Mouse (Mus musculus) embryonic facial prominence, embryonic 10.5 days (tissue): ENCODE measurements around the gene Mfng. TPM values are rescaled to one million over a fixed set of nuclear protein-coding genes. Genes with fewer than 3 reads are reported as not detected.
A peak's percentile ranks its signal among the peaks of the same experiment; 100 is the strongest.

ENCODE experiments used
- DNase-seq: peaks from one replicate; pipeline ENCODE4 v3.0.0-alpha.2; 2017; ENCODE audit warnings: low spot score
- H3K27ac ChIP-seq: fragments of 300-500 bp; sonication (generic); replicated peaks from 2 replicates; pipeline ENCODE4 v1.5.1; 2016; ENCODE audit warnings: mild to moderate bottlenecking
- H3K27me3 ChIP-seq: fragments of 300-500 bp; sonication (generic); replicated peaks from 2 replicates; pipeline ENCODE4 v1.6.1; 2016; ENCODE audit warnings: low read depth, mild to moderate bottlenecking; ENCODE audit not compliant: poor library complexity, severe bottlenecking
- H3K36me3 ChIP-seq: fragments of 300-500 bp; sonication (generic); replicated peaks from 2 replicates; pipeline ENCODE4 v1.6.1; 2016; ENCODE audit warnings: mild to moderate bottlenecking, moderate library complexity
- H3K4me1 ChIP-seq: fragments of 300-500 bp; sonication (generic); 2 replicates; pipeline ENCODE4 v1.6.1; 2016
- H3K4me3 ChIP-seq: fragments of 300-500 bp; sonication (generic); 2 replicates; pipeline ENCODE4 v1.5.1; 2016; ENCODE audit warnings: mild to moderate bottlenecking, moderate library complexity
- H3K9me3 ChIP-seq: fragments of 300-500 bp; sonication (generic); 2 replicates; pipeline ENCODE4 v1.6.1; 2016; ENCODE audit warnings: mild to moderate bottlenecking
- WGBS: fragments of 180-500 bp; shearing (Covaris S2); methylation state at CpG from one replicate; pipeline ENCODE4 v1.1.7; 2016; 5-methylcytosine and 5-hydroxymethylcytosine counted together
- polyA plus RNA-seq: library from polyadenylated mRNA; unstranded; fragments of >200 nt; fragmentation: Nextera tagmentation; extraction: Ambion mirVana; gene quantifications from 2 replicates; pipeline ENCODE4 v1.2.1, GENCODE M21; 2016

The Mfng gene
- polyA plus RNA-seq, 1 experiment from 2014 or later, result 39.0 TPM

GRCm38 (mm10) chr15:78785258-78785657 lies 12.0 kb upstream of the Mfng start:
- H3K27ac ChIP-seq, result no peak overlapping the region

GRCm38 (mm10) chr15:78784520-78784919 lies 11.2 kb upstream of the Mfng start:
- H3K27ac ChIP-seq, result peak overlapping the region; percentile 21; the same call in 1 of the 2 replicates
- WGBS, result 74% methylated on average over 5 of the region's 5 CpGs
- H3K4me1 ChIP-seq, result peaks cover 41% of the 10 kb centered on the region
- H3K36me3 ChIP-seq, result no peaks in the 10 kb centered on the region
- H3K9me3 ChIP-seq, result no peaks in the 10 kb centered on the region
- H3K4me3 ChIP-seq, result no peak overlapping the region
- H3K27me3 ChIP-seq, result no peaks in the 10 kb centered on the region
- DNase-seq, result no peak

More at GRCm38 (mm10) chr15:78785258-78785657, 12.0 kb upstream of the Mfng start:
- H3K36me3 ChIP-seq, result no peaks in the 10 kb centered on the region
- peaks cover 45% of the 10 kb centered on the region for H3K4me1 ChIP-seq
- H3K4me3 ChIP-seq, result no peak overlapping the region
- no peaks in the 10 kb centered on the region for H3K9me3 ChIP-seq
- DNase-seq, result no peak
- H3K27me3 ChIP-seq, result no peaks in the 10 kb centered on the region
- 91% methylated on average over 7 of the region's 7 CpGs for WGBS

DNA sequence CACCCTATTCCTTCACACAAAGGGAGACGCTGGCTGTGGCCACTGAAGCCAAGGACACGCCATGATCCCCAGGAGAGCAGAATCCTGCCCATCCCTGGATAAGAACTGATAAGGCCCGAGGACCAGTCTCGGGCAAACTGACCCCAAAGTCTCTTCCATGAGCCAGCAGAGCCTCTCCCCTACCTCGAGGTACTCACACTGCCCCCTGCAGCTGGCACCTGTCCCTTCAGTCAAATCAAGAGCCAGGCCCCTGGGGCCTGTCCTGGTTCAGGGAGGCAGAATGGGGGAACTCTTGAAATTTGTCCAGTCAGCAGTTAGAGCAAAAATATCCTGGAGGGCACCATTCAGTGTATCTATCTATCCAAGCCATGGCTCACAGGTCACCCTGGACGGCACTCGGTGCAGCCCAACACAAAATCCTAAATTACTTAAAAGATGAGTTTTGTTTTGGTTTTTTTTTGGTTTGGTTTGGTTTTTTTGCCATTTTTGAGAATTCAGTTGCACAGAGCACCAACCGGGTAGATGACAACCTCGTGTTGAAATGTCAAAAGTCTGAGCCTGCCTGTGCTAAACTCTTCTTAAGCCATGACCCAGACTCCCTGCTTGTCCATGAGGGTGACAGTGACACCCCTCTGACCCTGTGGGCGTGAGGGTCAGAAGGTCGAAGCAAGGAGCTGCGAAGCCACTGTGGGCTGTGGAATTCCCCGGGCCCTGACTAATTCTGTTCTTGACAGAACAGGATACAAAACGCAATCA lies 9.3 kb upstream of the Mfng start:
- no peak overlapping the region for H3K4me3 ChIP-seq
- H3K27me3 ChIP-seq, result no peaks in the 10 kb centered on the region
- no peaks in the 10 kb centered on the region for H3K9me3 ChIP-seq
- no peaks in the 10 kb centered on the region for H3K36me3 ChIP-seq
- DNase-seq, result no peak
- H3K4me1 ChIP-seq, result peaks cover 45% of the 10 kb centered on the region
- 68% methylated on average over 14 of the region's 14 CpGs for WGBS
- no peak overlapping the region for H3K27ac ChIP-seq

DNA sequence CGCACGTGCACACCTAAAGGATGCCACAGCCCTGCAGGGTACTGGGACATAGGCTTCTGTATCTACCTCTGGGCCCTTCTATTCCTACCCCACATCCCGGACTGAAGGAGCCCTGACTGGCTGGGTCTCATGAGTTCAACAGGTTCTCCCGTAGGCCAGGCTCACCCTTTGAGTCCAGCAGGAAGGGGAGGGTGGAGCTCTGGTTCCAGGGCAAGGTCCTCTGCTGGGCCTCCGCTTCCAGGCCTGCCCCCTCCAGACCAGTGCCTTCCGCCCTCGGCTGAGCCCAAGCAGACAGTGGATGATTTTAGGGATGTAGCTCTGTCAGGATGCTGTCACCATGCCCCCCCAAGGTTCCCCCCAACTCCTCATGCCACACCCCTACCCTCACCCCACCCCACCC lies 7.6 kb upstream of the Mfng start:
- H3K9me3 ChIP-seq, result peaks cover 5% of the 10 kb centered on the region; the same call in 1 of the 2 replicates
- 89% methylated on average over 7 of the region's 7 CpGs for WGBS
- H3K27me3 ChIP-seq, result no peaks in the 10 kb centered on the region
- DNase-seq, result no peak
- peaks cover 8% of the 10 kb centered on the region for H3K36me3 ChIP-seq
- 0 out of 2 replicates have a peak overlapping the region, but pooled peaks have one; percentile 7 for H3K27ac ChIP-seq
- peaks cover 30% of the 10 kb centered on the region for H3K4me1 ChIP-seq
- H3K4me3 ChIP-seq, result no peak overlapping the region

- Histone ChIP-seq H3K27me3 (no peaks in the 10 kb centered on the region), H3K4me1 (peaks cover 27% of the 10 kb centered on the region), H3K36me3 (peaks cover 13% of the 10 kb centered on the region), H3K9me3 (peaks cover 5% of the 10 kb centered on the region; the same call in 1 of the 2 replicates), H3K27ac (0 out of 2 replicates have a peak overlapping the region, but pooled peaks have one; percentile 7), H3K4me3 (no peak overlapping the region)
- DNase-seq, result no peak
- WGBS, result 90% methylated on average over 14 of the region's 14 CpGs
Measured at GRCm38 (mm10) chr15:78780359-78780758, 7.1 kb upstream of the Mfng start.

DNA sequence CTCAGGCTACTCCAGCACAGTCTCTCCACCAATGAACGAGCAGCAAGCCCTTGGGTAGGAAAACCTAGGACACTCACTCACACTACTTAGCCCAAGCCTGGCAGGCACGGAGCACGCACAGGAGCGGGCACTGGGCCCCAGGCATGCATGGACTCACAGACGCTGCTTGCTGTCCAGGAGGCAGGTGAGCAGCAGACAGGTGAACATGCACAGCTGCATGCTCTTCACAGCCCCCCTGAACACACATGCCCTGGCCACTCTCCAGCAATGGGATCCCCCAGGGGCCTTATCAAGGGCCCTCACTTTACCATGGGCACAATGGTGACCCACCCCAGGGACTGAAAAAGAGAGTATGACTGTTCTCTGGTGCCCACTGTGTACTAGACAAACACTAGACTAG lies 6.4 kb upstream of the Mfng start:
- WGBS, result 85% methylated on average over 5 of the region's 5 CpGs
- no peak overlapping the region; the same call in 1 of the 2 replicates for H3K27ac ChIP-seq
- no peaks in the 10 kb centered on the region for H3K27me3 ChIP-seq
- no peak overlapping the region for H3K4me3 ChIP-seq
- peaks cover 29% of the 10 kb centered on the region for H3K4me1 ChIP-seq
- no peak for DNase-seq
- H3K36me3 ChIP-seq, result peaks cover 18% of the 10 kb centered on the region
- peaks cover 5% of the 10 kb centered on the region; the same call in 1 of the 2 replicates for H3K9me3 ChIP-seq

DNA sequence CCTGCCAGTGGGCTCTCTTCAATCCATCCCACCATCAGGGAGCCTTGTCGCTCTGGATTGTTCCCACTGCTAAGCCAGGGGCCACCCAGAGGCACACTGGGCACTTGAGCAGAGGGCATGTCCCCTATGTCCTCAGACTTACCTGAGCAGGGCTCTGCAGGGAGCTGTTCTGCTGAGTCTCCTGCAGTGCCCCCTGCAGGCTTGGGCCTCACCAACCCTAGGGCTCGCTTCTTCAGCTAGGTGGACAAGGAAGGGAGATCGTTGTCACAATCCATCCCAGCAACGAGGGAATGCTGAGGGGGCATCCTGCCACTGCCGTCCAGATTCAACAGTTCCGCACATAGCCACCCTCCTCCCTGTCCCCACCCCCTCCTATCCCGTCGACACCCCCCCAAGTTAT lies 6.0 kb upstream of the Mfng start:
- peaks cover 34% of the 10 kb centered on the region for H3K4me1 ChIP-seq
- WGBS, result 71% methylated on average over 8 of the region's 8 CpGs

GRCm38 (mm10) chr15:78778077-78778870 lies 5.0 kb upstream of the Mfng start:
- H3K9me3 ChIP-seq, result peaks cover 5% of the 10 kb centered on the region; the same call in 1 of the 2 replicates
- H3K36me3 ChIP-seq, result peaks cover 18% of the 10 kb centered on the region
- H3K27me3 ChIP-seq, result peaks cover 1% of the 10 kb centered on the region; the same call in 1 of the 2 replicates
- H3K4me1 ChIP-seq, result peaks cover 43% of the 10 kb centered on the region
- DNase-seq, result peak; percentile 91
- H3K27ac ChIP-seq, result peak overlapping the region; percentile 67
- no peak overlapping the region for H3K4me3 ChIP-seq
- 45% methylated on average over 15 of the region's 15 CpGs for WGBS

More for the DNA sequence above, 6.0 kb upstream of the Mfng start:
- no peaks in the 10 kb centered on the region for H3K27me3 ChIP-seq
- peak; percentile 22 for DNase-seq
- H3K4me3 ChIP-seq, result no peak overlapping the region
- H3K36me3 ChIP-seq, result peaks cover 18% of the 10 kb centered on the region
- peak overlapping the region; percentile 63 for H3K27ac ChIP-seq
- H3K9me3 ChIP-seq, result peaks cover 5% of the 10 kb centered on the region; the same call in 1 of the 2 replicates

GRCm38 (mm10) chr15:78772856-78773255 lies 419 bp downstream of the Mfng start:
- peaks cover 5% of the 10 kb centered on the region; the same call in 1 of the 2 replicates for H3K9me3 ChIP-seq
- H3K4me1 ChIP-seq, result peaks cover 59% of the 10 kb centered on the region
- peaks cover 34% of the 10 kb centered on the region for H3K36me3 ChIP-seq
- no peak for DNase-seq
- H3K27me3 ChIP-seq, result peaks cover 22% of the 10 kb centered on the region
- 39% methylated on average over 14 of the region's 14 CpGs for WGBS
- H3K4me3 ChIP-seq, result peak overlapping the region; percentile 53
- H3K27ac ChIP-seq, result peak overlapping the region; percentile 89

DNA sequence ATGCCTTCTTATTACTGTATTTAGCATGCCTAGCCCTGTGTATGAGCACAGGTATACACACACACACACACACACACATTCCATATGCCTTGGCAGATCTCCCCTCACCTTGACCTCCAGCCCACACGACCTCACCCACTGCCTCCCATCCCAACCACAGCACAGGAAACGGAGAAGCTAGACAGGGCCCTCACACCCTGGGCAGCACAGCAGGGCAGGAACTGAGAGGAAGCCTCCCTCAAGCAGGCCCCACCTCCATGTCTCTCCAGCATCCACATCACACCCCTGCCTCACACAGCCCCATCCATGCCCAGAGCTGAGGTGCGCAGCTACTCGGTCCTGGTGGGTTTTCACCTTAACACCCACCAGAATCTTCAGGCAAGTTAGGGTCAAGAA lies 909 bp downstream of the Mfng start:
- H3K4me1 ChIP-seq, result peaks cover 62% of the 10 kb centered on the region
- no peak for DNase-seq
- H3K36me3 ChIP-seq, result peaks cover 34% of the 10 kb centered on the region
- peak overlapping the region; percentile 53 for H3K4me3 ChIP-seq
- peaks cover 5% of the 10 kb centered on the region; the same call in 1 of the 2 replicates for H3K9me3 ChIP-seq
- H3K27ac ChIP-seq, result peak overlapping the region; percentile 89
- WGBS, result 54% methylated on average over 4 of the region's 4 CpGs
- peaks cover 22% of the 10 kb centered on the region for H3K27me3 ChIP-seq

GRCm38 (mm10) chr15:78771531-78772367 lies 1.5 kb downstream of the Mfng start:
- Histone ChIP-seq H3K4me1 (peaks cover 62% of the 10 kb centered on the region), H3K9me3 (peaks cover 5% of the 10 kb centered on the region; the same call in 1 of the 2 replicates), H3K4me3 (peak overlapping the region; percentile 53), H3K36me3 (peaks cover 40% of the 10 kb centered on the region), H3K27ac (peak overlapping the region; percentile 89), H3K27me3 (peaks cover 22% of the 10 kb centered on the region)
- DNase-seq, result peak; percentile 33
- WGBS, result 64% methylated on average over 19 of the region's 19 CpGs

DNA sequence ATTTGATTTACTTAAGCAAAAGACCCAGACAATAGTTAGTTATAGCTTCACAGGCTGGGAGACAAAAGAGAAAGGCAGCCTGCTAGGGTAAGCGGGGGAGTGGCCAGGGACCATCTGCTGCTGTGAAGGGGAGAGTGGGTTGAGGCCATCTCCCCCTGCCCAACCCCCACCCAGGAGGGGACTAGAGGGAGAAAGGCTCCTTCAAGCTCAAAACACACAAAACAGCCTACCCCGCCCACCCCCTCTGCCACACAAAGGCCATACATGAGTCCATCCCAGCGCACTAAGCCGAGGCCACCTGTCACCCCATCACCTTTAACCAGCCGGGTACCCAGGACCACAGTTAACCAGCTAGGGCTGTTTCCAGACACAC lies 2.3 kb downstream of the Mfng start:
- Histone ChIP-seq H3K27ac (peak overlapping the region; percentile 89), H3K36me3 (peaks cover 39% of the 10 kb centered on the region), H3K4me3 (peak overlapping the region; percentile 53), H3K4me1 (peaks cover 62% of the 10 kb centered on the region), H3K9me3 (no peaks in the 10 kb centered on the region), H3K27me3 (peaks cover 22% of the 10 kb centered on the region)
- peak; percentile 69 for DNase-seq
- WGBS, result 27% methylated on average over 5 of the region's 5 CpGs
